Mouse (Mus musculus) limb, embryonic 15.5 days (tissue): Measurements from ENCODE around the gene Hoxa10. TPM values are rescaled to one million over a fixed set of nuclear protein-coding genes. Genes with fewer than 3 reads are reported as not detected.

Experiments used
- ATAC-seq: fragments of 200-750 bp; cut with Nextera tagmentation; 2 replicates; pipeline ENCODE4 v1.8.0; 2017; ENCODE audit warnings: low read depth, moderate TSS enrichment; ENCODE audit not compliant: insufficient number of reproducible peaks, low FRiP score, low TSS enrichment
- H3K27ac ChIP-seq: fragments of 300-500 bp; sonication (generic); 2 replicates; pipeline ENCODE4 v1.5.1; 2015; ENCODE audit warnings: moderate library complexity, mild to moderate bottlenecking, inconsistent platforms
- H3K27me3 ChIP-seq: fragments of 300-500 bp; sonication (generic); 2 replicates; pipeline ENCODE4 v1.6.1; 2015; ENCODE audit warnings: inconsistent platforms
- H3K36me3 ChIP-seq: fragments of 300-500 bp; sonication (generic); 2 replicates; pipeline ENCODE4 v1.6.1; 2015; ENCODE audit warnings: inconsistent platforms
- H3K4me1 ChIP-seq: fragments of 300-500 bp; sonication (generic); 2 replicates; pipeline ENCODE4 v1.6.1; 2015; ENCODE audit warnings: inconsistent platforms
- H3K4me2 ChIP-seq: fragments of 300-500 bp; sonication (generic); 2 replicates; pipeline ENCODE4 v1.6.1; 2015; ENCODE audit warnings: mild to moderate bottlenecking, inconsistent platforms
- H3K4me3 ChIP-seq: fragments of 300-500 bp; sonication (generic); 2 replicates; pipeline ENCODE4 v1.5.1; 2015; ENCODE audit warnings: mild to moderate bottlenecking, inconsistent platforms
- H3K9ac ChIP-seq: fragments of 300-500 bp; sonication (generic); 2 replicates; pipeline ENCODE4 v1.6.1; 2015; ENCODE audit warnings: inconsistent platforms
- H3K9me3 ChIP-seq: fragments of 300-500 bp; sonication (generic); 2 replicates; pipeline ENCODE4 v1.6.1; 2016; ENCODE audit warnings: inconsistent platforms
- WGBS: fragments of 180-500 bp; shearing (Covaris S2); methylation state at CpG from one replicate; pipeline ENCODE4 v1.1.7; 2015; 5-methylcytosine and 5-hydroxymethylcytosine counted together
- polyA plus RNA-seq: library from polyadenylated mRNA; unstranded; fragments of >200 nt; fragmentation: Nextera tagmentation; extraction: Ambion mirVana; gene quantifications from 2 replicates; pipeline ENCODE4 v1.2.1, GENCODE M21; 2015

Hoxa10 gene
- polyA plus RNA-seq, 1 experiment from 2014 or later: 108 TPM

- WGBS: 4% methylated on average over 26 of the region's 26 CpGs
- no peak for ATAC-seq
- Histone ChIP-seq H3K4me3 (peak overlapping the region; percentile 68), H3K9ac (peak overlapping the region; percentile 83), H3K36me3 (no peaks in the 10 kb centered on the region), H3K4me2 (peak overlapping the region; percentile 86), H3K27ac (peak overlapping the region; percentile 95), H3K4me1 (peaks cover 18% of the 10 kb centered on the region), H3K9me3 (no peaks in the 10 kb centered on the region), H3K27me3 (no peaks in the 10 kb centered on the region)
These were observed 13.9 kb downstream of the Hoxa10 start for GRCm38 (mm10) chr6:52226569-52227257.

GRCm38 (mm10) chr6:52225612-52226568 lies 14.8 kb downstream of the Hoxa10 start:
- H3K9ac ChIP-seq: peak overlapping the region; percentile 83
- peak overlapping the region; percentile 86 for H3K4me2 ChIP-seq
- H3K27ac ChIP-seq: peak overlapping the region; percentile 95
- no peaks in the 10 kb centered on the region for H3K27me3 ChIP-seq
- peaks cover 24% of the 10 kb centered on the region for H3K4me1 ChIP-seq
- peak; percentile 55 for ATAC-seq
- H3K36me3 ChIP-seq: no peaks in the 10 kb centered on the region
- peak overlapping the region; percentile 68 for H3K4me3 ChIP-seq
- no peaks in the 10 kb centered on the region for H3K9me3 ChIP-seq
- 1% methylated on average over 69 of the region's 69 CpGs for WGBS

DNA sequence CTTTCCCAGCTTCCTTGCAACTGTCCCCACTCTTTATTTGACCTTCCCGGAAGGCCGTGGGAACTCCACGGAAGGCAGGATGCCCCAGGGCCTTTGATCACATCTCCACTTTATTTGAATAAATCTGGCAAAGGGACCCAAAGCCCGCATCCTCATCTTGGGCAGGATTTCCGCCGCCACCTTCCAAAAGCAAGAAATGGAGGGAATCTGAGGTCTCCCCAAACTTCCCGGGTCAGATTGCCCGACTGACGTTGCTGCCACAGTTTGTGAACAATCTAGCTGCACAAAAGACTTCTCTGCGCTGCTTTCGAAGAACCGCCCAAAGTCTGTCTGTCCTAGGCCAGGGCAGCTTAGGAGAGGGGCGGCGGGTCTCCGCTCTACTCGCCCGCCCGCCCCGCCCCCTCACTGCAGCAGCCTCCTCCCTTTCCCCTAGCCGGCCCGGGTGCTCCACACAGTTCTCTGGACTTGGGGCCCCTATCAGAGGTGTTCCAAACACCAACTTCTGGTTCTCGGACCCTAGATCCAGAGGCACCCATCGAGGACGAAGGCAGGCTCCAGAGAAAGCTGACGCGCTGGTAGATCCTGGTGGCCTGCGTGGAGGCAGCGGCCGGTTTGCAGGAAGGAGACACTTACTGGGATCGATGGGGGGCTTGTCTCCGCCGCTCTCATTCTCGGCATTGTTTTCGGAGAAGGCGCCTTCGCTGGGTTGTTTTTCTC lies 15.6 kb downstream of the Hoxa10 start:
- peaks cover under 1% of the 10 kb centered on the region; the same call in 1 of the 2 replicates for H3K27me3 ChIP-seq
- peak overlapping the region; percentile 68 for H3K4me3 ChIP-seq
- peak overlapping the region; percentile 86 for H3K4me2 ChIP-seq
- peaks cover 27% of the 10 kb centered on the region for H3K4me1 ChIP-seq
- 1% methylated on average over 34 of the region's 36 CpGs for WGBS
- no peaks in the 10 kb centered on the region for H3K9me3 ChIP-seq
- ATAC-seq: no peak
- H3K27ac ChIP-seq: peak overlapping the region; percentile 95
- no peaks in the 10 kb centered on the region for H3K36me3 ChIP-seq
- peak overlapping the region; percentile 83 for H3K9ac ChIP-seq

DNA sequence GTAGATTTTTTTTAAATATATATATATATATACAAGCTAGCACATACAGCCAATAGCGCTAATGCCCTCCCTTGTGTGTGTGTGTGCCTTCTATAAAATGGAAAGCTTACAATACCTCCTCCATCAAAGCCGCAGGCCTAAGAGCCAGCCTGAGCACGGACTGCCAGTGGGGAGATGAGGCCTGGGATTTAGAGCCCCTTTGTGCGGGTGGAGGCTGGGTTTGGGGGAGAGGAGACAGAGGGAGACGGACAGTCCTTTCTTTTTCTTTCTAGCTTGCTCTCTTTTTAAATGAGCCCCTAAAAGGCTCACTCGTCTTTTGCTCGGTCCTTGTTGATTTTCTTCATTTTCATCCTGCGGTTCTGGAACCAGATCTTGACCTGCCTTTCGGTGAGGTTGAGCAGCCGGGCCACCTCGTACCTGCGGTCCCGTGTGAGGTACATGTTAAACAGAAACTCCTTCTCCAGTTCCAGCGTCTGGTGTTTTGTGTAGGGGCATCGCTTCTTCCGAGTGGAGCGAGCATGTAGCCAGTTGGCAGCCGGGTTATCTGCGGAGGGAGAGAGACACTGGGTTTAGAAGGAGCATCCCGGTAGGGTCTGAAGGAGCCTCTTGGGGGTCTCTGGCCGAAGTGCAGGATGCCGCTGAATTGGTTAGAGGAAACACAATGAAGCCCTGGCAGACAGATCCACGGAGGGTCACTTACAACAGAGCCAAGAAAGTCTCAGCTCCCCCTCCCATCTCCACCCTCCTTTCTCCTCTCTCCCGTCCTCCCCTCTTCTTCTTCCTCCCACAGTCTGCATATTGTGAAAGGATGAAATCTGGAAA lies 16.5 kb downstream of the Hoxa10 start:
- no peaks in the 10 kb centered on the region for H3K36me3 ChIP-seq
- H3K27ac ChIP-seq: peak overlapping the region; percentile 95
- H3K4me1 ChIP-seq: peaks cover 31% of the 10 kb centered on the region
- H3K9me3 ChIP-seq: no peaks in the 10 kb centered on the region
- H3K4me3 ChIP-seq: peak overlapping the region; percentile 68
- peak overlapping the region; percentile 83 for H3K9ac ChIP-seq
- 2% methylated on average over 24 of the region's 24 CpGs for WGBS
- peak overlapping the region; percentile 86 for H3K4me2 ChIP-seq
- H3K27me3 ChIP-seq: peaks cover 8% of the 10 kb centered on the region
- ATAC-seq: no peak

DNA sequence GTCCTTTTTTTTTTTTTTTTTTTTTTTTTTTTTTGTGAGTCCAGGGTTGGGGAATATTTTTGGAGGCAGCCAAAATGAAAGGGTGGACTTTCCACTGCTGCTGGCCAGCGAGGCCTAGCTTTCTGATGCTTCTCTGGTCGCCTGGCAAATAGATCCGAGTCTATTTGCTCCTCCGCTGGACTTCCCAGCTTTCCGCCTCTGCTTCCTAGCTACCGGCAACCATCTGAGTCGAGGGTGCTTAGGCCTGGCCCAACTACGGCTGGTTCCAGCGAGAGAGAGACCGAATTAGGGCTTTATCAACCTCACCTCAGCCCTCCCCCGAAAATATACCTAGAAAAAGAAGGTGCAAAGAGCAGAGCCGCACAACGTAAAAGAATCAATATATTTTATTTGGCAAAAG lies 17.9 kb downstream of the Hoxa10 start:
- peaks cover 41% of the 10 kb centered on the region for H3K4me1 ChIP-seq
- 7% methylated on average over 13 of the region's 13 CpGs for WGBS
- H3K9me3 ChIP-seq: no peaks in the 10 kb centered on the region
- peak overlapping the region; percentile 24 for H3K9ac ChIP-seq
- H3K36me3 ChIP-seq: no peaks in the 10 kb centered on the region
- peak overlapping the region; percentile 68 for H3K4me3 ChIP-seq
- ATAC-seq: no peak
- peaks cover 12% of the 10 kb centered on the region for H3K27me3 ChIP-seq
- H3K4me2 ChIP-seq: peak overlapping the region; percentile 86
- H3K27ac ChIP-seq: peak overlapping the region; percentile 95

- 2% methylated on average over 21 of the region's 21 CpGs for WGBS
- H3K4me1 ChIP-seq: peaks cover 43% of the 10 kb centered on the region
- no peaks in the 10 kb centered on the region for H3K9me3 ChIP-seq
- H3K4me3 ChIP-seq: peak overlapping the region; percentile 68
- peak; percentile 63 for ATAC-seq
- peak overlapping the region; percentile 66; the same call in 1 of the 2 replicates for H3K9ac ChIP-seq
- peak overlapping the region; percentile 95 for H3K27ac ChIP-seq
- no peaks in the 10 kb centered on the region for H3K36me3 ChIP-seq
- peaks cover 12% of the 10 kb centered on the region for H3K27me3 ChIP-seq
- H3K4me2 ChIP-seq: peak overlapping the region; percentile 86
These were observed 18.5 kb downstream of the Hoxa10 start for GRCm38 (mm10) chr6:52221993-52222685.

- Histone ChIP-seq H3K9ac (peak within 1 kb of the TSS; percentile 66), H3K4me2 (peak within 1 kb of the TSS; percentile 86), H3K9me3 (no peaks in the 10 kb centered on the region), H3K36me3 (no peaks in the 10 kb centered on the region), H3K27me3 (peaks cover 12% of the 10 kb centered on the region), H3K4me3 (peak within 1 kb of the TSS; percentile 68), H3K27ac (peak within 1 kb of the TSS; percentile 95), H3K4me1 (peaks cover 41% of the 10 kb centered on the region)
- 2% methylated on average over 46 of the region's 46 CpGs for WGBS
- ATAC-seq: peak; percentile 54
These were observed 19.2 kb downstream of the Hoxa10 start, which contains the start of gene Hoxa7 for GRCm38 (mm10) chr6:52221337-52221992. Hoxa7 (minus strand) TSS chr6:52221854.

DNA sequence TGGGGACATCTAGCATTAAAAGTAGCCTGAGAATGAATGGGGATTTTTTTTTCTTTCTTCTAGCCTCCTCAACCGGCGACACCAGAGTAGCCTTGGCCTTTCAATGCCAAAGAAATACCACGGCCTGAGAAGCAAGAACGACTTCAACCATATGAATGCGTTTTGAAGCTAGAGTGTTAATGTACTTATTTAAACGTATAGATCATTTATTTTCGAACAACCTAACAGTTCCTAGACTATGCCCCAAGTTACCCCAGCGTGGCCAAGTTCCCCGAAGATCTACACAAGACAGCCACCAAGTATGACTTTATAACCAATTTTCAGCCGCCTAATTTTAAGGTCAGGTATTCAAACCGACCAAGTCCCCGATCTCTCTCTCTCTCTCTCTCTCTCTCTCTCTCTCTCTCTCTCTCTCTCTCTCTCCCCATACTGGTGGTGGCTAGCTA lies 19.8 kb downstream of the Hoxa10 start:
- peak overlapping the region; percentile 66; the same call in 1 of the 2 replicates for H3K9ac ChIP-seq
- no peak for ATAC-seq
- 13% methylated on average over 12 of the region's 12 CpGs for WGBS
- no peaks in the 10 kb centered on the region for H3K36me3 ChIP-seq
- peaks cover 46% of the 10 kb centered on the region for H3K4me1 ChIP-seq
- H3K4me2 ChIP-seq: peak overlapping the region; percentile 86
- H3K27ac ChIP-seq: peak overlapping the region; percentile 95
- H3K4me3 ChIP-seq: peak overlapping the region; percentile 68
- peaks cover 16% of the 10 kb centered on the region for H3K27me3 ChIP-seq
- no peaks in the 10 kb centered on the region for H3K9me3 ChIP-seq

DNA sequence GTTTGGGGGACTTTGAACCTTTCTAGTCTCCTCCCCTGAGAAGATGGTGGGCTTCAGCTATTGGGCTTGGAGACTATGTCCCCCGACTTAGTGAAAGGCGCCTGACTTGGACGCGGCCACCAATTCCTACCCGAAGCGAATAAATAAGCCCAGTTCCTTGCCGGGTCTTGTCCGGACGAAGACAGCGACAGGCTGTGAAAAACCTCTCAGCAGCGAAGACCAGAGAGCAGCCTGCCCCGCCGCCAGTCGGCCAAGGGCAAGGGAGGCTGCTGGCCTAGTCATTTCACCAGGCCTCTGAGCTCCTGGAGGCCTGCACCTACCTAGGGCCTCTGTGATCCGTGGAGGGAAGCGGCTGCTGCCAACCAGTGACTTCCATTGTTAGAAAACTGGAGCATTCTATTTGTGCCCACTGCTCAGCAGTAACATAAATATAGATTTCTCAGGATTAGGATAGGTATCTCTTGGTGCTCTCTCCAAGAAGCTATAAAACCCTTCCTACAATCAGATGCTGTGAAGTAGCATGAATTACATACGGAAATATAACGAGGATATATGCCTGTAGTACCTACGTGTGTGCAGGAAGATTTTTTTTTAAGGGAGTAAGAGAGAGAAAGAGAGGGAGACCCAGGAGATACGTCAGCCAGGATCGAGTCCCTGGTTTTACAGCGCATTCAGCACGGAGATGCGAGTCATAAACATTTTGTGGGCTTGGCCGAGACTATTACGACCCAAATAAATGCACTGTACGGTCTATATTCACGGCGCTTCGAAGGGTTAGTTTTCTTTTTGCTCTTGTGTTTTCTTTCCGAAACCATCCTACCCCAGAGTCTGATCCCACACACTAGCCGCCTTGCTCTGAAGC lies 20.4 kb downstream of the Hoxa10 start:
- 35% methylated on average over 32 of the region's 32 CpGs for WGBS

More for the DNA sequence above, 20.4 kb downstream of the Hoxa10 start:
- Histone ChIP-seq H3K4me1 (peaks cover 50% of the 10 kb centered on the region), H3K9me3 (no peaks in the 10 kb centered on the region), H3K36me3 (no peaks in the 10 kb centered on the region), H3K4me3 (peak overlapping the region; percentile 68), H3K9ac (no peak overlapping the region), H3K27ac (peak overlapping the region; percentile 95; the same call in 1 of the 2 replicates), H3K4me2 (peak overlapping the region; percentile 86), H3K27me3 (peaks cover 21% of the 10 kb centered on the region)
- no peak for ATAC-seq
